Mouse (Mus musculus): Measurements from ENCODE around the gene Rrm1. TPM values are rescaled to one million over a fixed set of nuclear protein-coding genes. Genes with fewer than 3 reads are reported as not detected.

The Rrm1 gene
- polyA plus RNA-seq, 2 experiments from 2014 or later = 48.5 to 59.7 TPM

Other genes starting within 250 kb of the Rrm1 start
- gene Nup98, start 231.5 kb upstream of the Rrm1 start, polyA plus RNA-seq (2017; shearing (Covaris generic)) = 10 to 100 TPM; 37.2 to 39.6 TPM
- gene Pgap2, start 231.5 kb upstream of the Rrm1 start, polyA plus RNA-seq (2017; shearing (Covaris generic)) = 10 to 100 TPM; 46.8 to 60.4 TPM
- 100 to 1,000 TPM; 146 to 173 TPM for gene Rhog, start 185.6 kb upstream of the Rrm1 start, polyA plus RNA-seq (2017; shearing (Covaris generic))
- 10 to 100 TPM; 48.9 to 54.7 TPM for gene Stim1, start 173.9 kb upstream of the Rrm1 start, polyA plus RNA-seq (2017; shearing (Covaris generic))
- gene Olfr543, start 40.0 kb downstream of the Rrm1 start, polyA plus RNA-seq (2017; shearing (Covaris generic)) = under 1 TPM in 1 of 2 experiments, not detected in 1; 0.58 TPM
- gene Olfr544, start 46.6 kb downstream of the Rrm1 start, polyA plus RNA-seq (2017; shearing (Covaris generic)) = not detected
- gene Olfr545, start 57.9 kb downstream of the Rrm1 start, polyA plus RNA-seq (2017; shearing (Covaris generic)) = not detected
- not detected for gene Olfr547, start 93.1 kb downstream of the Rrm1 start, polyA plus RNA-seq (2017; shearing (Covaris generic))
- not detected for gene Olfr548-ps1, start 99.2 kb downstream of the Rrm1 start, polyA plus RNA-seq (2017; shearing (Covaris generic))
- not detected for gene Olfr549, start 108.2 kb downstream of the Rrm1 start, polyA plus RNA-seq (2017; shearing (Covaris generic))
- gene Trim21, start 123.8 kb downstream of the Rrm1 start, polyA plus RNA-seq (2017; shearing (Covaris generic)) = 10 to 100 TPM in 1 of 2 experiments, 1 to 10 TPM in 1; 8.5 to 11.4 TPM
- not detected for gene Olfr550, start 129.7 kb downstream of the Rrm1 start, polyA plus RNA-seq (2017; shearing (Covaris generic))
- not detected for gene Olfr551, start 150.2 kb downstream of the Rrm1 start, polyA plus RNA-seq (2017; shearing (Covaris generic))
- under 1 TPM in 1 of 2 experiments, not detected in 1; 0.09 TPM for gene Olfr552, start 156.1 kb downstream of the Rrm1 start, polyA plus RNA-seq (2017; shearing (Covaris generic))
- not detected for gene Olfr553, start 176.5 kb downstream of the Rrm1 start, polyA plus RNA-seq (2017; shearing (Covaris generic))
- not detected for gene Olfr554, start 196.7 kb downstream of the Rrm1 start, polyA plus RNA-seq (2017; shearing (Covaris generic))
- not detected for gene Olfr555, start 217.1 kb downstream of the Rrm1 start, polyA plus RNA-seq (2017; shearing (Covaris generic))
- gene Olfr556, start 223.2 kb downstream of the Rrm1 start, polyA plus RNA-seq (2017; shearing (Covaris generic)) = not detected
- gene Trim68, start 245.6 kb downstream of the Rrm1 start, polyA plus RNA-seq (2017; shearing (Covaris generic)) = 10 to 100 TPM; 15.7 to 20.6 TPM